Mouse (Mus musculus) bone marrow, adult 2 months (tissue): ENCODE measurements around the gene Ddah1.

ENCODE experiments used
- CTCF ChIP-seq: fragments of 200-500 bp; IDR thresholded peaks from 2 replicates; pipeline ENCODE4 v1.5.1; 2011; ENCODE audit warnings: low read length, control low read depth; ENCODE audit not compliant: control insufficient read depth, insufficient read depth
- POLR2A ChIP-seq: fragments of 200-500 bp; IDR thresholded peaks from 2 replicates; pipeline ENCODE4 v1.6.1; 2011; ENCODE audit warnings: low read depth, mild to moderate bottlenecking, control low read depth, low read length, borderline replicate concordance; ENCODE audit not compliant: control insufficient read depth

DNA sequence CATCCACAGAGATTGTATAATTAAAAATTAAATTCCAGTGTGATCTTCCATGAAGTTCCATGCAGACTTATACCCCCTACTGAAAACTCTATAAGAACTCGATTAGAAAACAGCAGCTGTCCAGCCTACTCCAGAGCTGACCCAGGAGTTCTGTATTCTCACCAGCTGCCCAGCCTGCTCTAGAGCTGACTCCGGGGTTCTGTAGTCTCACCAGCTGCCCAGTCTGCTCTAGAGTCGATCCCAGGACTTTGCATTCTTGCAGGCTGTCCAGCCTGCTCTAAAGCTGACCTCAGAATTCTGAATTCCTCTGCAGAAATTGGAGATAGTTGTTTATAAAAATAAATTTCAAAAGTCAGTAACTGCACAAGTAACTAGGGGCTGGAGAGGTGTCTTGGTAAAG lies 40.9 kb downstream of the Ddah1 start:
- TF ChIP-seq POLR2A: no peak
- no peak for TF ChIP-seq CTCF
